Mouse (Mus musculus) forebrain, embryonic 16.5 days (tissue): ENCODE measurements at regions not wholly inside any gene's neighbourhood (a gene's known extent, or its start where the extent isn't known, plus 50 kb on each side); places are given as distances from the start of the nearest gene placed in this dataset.
A peak's percentile ranks its signal among the peaks of the same experiment; 100 is the strongest.

Source experiments
- ATAC-seq: fragments of 200-750 bp; cut with Nextera tagmentation; 2 replicates; pipeline ENCODE4 v1.8.0; 2017; ENCODE audit warnings: mild to moderate bottlenecking, moderate library complexity
- H3K27ac ChIP-seq: fragments of 300-500 bp; sonication (generic); 2 replicates; pipeline ENCODE4 v1.5.1; 2014; ENCODE audit warnings: low read length, control low read depth
- H3K27me3 ChIP-seq: fragments of 300-500 bp; sonication (generic); replicated peaks from 2 replicates; pipeline ENCODE4 v1.6.1; 2014; ENCODE audit warnings: low read length; ENCODE audit not compliant: control insufficient read depth, insufficient read depth
- H3K36me3 ChIP-seq: fragments of 300-500 bp; sonication (generic); 2 replicates; pipeline ENCODE4 v1.6.1; 2014; ENCODE audit not compliant: control insufficient read depth, insufficient read depth
- H3K4me1 ChIP-seq: fragments of 300-500 bp; sonication (generic); replicated peaks from 2 replicates; pipeline ENCODE4 v1.6.1; 2014; ENCODE audit warnings: low read length; ENCODE audit not compliant: control insufficient read depth, insufficient read depth
- H3K4me2 ChIP-seq: fragments of 300-500 bp; sonication (generic); 2 replicates; pipeline ENCODE4 v1.6.1; 2014; ENCODE audit warnings: mild to moderate bottlenecking, low read length, control low read depth
- H3K4me3 ChIP-seq: fragments of 300-500 bp; sonication (generic); replicated peaks from 2 replicates; pipeline ENCODE4 v1.5.1; 2014; ENCODE audit warnings: mild to moderate bottlenecking, low read length, control low read depth
- H3K9ac ChIP-seq: fragments of 300-500 bp; sonication (generic); replicated peaks from 2 replicates; pipeline ENCODE4 v1.6.1; 2014; ENCODE audit warnings: low read depth, low read length, control low read depth
- H3K9me3 ChIP-seq: fragments of 300-500 bp; sonication (generic); 2 replicates; pipeline ENCODE4 v1.6.1; 2016; ENCODE audit warnings: low read length; ENCODE audit not compliant: control insufficient read depth
- WGBS: fragments of 180-500 bp; shearing (Covaris S2); extraction: QIAGEN DNeasy Blood & Tissue Kit; methylation state at CpG from one replicate; pipeline ENCODE4 v1.1.7; 2014; 5-methylcytosine and 5-hydroxymethylcytosine counted together

DNA sequence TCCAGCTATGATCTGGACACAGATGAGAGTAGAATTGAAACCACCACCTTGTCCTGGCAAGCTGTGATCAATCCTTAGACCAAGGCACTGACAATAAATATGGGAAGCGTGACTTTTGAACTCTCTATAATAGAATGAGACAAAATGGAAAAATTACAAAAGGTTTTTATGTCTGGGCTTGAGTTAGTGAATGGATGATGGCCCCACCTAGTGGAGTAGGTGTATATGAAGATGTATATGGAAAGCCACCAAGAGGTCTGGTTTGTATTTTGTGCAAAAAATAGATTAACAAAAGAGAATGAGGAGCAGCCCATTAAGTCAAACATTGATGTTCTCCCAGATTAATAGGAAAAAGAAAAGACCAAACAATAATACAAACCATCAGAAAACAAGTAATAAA is 172.5 kb downstream of the Tacr3 start:
- no peak overlapping the region for H3K4me3 ChIP-seq
- no peaks in the 10 kb centered on the region for H3K9me3 ChIP-seq
- ATAC-seq = no peak
- H3K4me2 ChIP-seq = no peak overlapping the region
- no peaks in the 10 kb centered on the region for H3K27me3 ChIP-seq
- H3K36me3 ChIP-seq = no peaks in the 10 kb centered on the region
- no peaks in the 10 kb centered on the region for H3K4me1 ChIP-seq
- 75% methylated on average over 1 of the region's 1 CpGs for WGBS
- no peak overlapping the region for H3K9ac ChIP-seq
- no peak overlapping the region for H3K27ac ChIP-seq

DNA sequence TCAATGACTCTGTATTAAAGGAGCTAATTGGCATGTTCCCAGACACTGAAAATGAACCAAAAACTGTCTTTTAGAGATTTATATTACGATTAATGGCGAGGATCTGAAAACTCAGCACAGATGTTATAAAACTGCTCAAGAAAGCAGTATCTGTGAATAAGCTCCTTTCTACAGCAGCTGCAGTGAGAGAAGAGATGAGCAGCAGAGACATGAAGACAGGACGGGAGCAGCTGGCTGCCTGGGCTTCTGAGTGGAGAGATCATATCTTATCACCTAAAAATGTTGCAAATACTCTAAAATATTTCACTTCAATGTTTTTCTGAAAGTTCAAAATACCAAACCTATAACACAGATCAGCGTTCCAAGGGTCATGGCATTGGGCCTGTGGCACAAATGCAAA is 187.0 kb downstream of the Tacr3 start:
- Histone ChIP-seq H3K27ac (no peak overlapping the region), H3K4me1 (no peaks in the 10 kb centered on the region), H3K9ac (no peak overlapping the region), H3K9me3 (no peaks in the 10 kb centered on the region), H3K27me3 (no peaks in the 10 kb centered on the region), H3K4me2 (no peak overlapping the region), H3K36me3 (no peaks in the 10 kb centered on the region), H3K4me3 (no peak overlapping the region)
- no peak for ATAC-seq
- 88% methylated on average over 4 of the region's 4 CpGs for WGBS

DNA sequence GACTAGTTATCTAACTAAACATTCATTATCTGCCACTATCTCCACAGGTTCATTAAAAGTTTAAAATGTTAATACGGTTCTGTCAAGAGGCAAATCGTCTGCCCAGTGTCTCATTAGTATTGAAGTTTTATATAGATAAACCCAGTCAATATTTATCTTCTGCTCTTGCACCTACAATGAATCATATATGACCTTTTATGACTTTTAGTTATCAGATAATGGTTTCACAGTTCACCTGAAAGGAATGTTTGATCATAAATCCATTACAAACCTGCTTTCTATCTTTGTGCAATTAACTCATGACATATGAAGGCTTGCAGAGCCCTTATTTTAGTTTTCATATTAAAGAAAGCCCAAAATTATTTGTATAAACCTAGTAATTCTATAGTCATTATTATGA is 188.0 kb upstream of the Cenpe start:
- H3K9me3 ChIP-seq = no peaks in the 10 kb centered on the region
- no peak overlapping the region for H3K9ac ChIP-seq
- H3K27ac ChIP-seq = no peak overlapping the region
- H3K36me3 ChIP-seq = no peaks in the 10 kb centered on the region
- no peak overlapping the region for H3K4me2 ChIP-seq
- no peak overlapping the region for H3K4me3 ChIP-seq
- ATAC-seq = no peak
- H3K4me1 ChIP-seq = no peaks in the 10 kb centered on the region
- WGBS = 83% methylated on average over 2 of the region's 2 CpGs
- H3K27me3 ChIP-seq = no peaks in the 10 kb centered on the region

DNA sequence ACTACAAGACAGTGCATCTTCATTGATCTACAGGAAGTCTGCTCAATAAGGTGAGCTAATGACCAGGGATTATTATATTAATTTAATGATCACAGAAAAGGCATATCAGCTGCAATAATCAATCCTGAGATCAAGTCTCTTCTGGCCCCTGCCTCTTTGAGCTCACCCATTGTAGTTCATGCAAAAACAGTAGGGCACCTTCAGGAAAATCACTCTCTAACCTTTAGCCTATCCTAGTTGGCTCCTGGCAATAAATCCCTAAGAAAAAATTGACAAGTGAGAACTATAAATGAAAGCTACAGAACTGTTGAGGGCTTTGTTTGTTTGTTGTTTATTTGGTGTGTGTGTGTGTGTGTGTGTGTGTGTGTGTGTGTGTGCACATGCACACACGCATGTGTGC is 187.5 kb upstream of the Cenpe start:
- H3K36me3 ChIP-seq = no peaks in the 10 kb centered on the region
- H3K4me1 ChIP-seq = no peaks in the 10 kb centered on the region
- H3K4me3 ChIP-seq = no peak overlapping the region
- H3K27ac ChIP-seq = no peak overlapping the region
- 95% methylated on average over 1 of the region's 1 CpGs for WGBS
- H3K4me2 ChIP-seq = no peak overlapping the region
- H3K9me3 ChIP-seq = no peaks in the 10 kb centered on the region
- no peak for ATAC-seq
- H3K9ac ChIP-seq = no peak overlapping the region
- H3K27me3 ChIP-seq = no peaks in the 10 kb centered on the region

DNA sequence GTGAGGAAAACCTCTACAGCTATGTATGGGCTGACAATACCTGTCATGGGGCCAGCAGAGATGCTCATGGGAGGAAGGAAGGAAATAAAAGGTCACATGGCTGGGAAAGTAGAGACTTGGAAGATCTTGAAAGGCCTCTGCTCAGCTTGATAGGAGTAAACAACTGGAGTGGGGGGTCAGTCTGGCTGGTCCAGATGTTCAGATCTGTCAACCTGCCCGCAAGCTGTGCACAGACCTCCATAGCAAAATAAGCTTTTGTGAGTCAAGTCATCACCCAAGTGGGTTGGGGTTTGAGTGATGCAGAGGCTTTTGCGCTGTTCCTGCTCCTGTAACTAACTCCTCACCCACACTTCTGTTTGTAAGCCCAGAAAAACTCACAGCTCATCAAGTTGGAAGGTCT is 179.9 kb upstream of the Cenpe start:
- ATAC-seq = no peak
- Histone ChIP-seq H3K9ac (no peak overlapping the region), H3K4me3 (no peak overlapping the region), H3K27me3 (no peaks in the 10 kb centered on the region), H3K36me3 (no peaks in the 10 kb centered on the region), H3K4me2 (no peak overlapping the region), H3K27ac (no peak overlapping the region), H3K9me3 (no peaks in the 10 kb centered on the region), H3K4me1 (no peaks in the 10 kb centered on the region)
- WGBS = 96% methylated on average over 2 of the region's 2 CpGs

DNA sequence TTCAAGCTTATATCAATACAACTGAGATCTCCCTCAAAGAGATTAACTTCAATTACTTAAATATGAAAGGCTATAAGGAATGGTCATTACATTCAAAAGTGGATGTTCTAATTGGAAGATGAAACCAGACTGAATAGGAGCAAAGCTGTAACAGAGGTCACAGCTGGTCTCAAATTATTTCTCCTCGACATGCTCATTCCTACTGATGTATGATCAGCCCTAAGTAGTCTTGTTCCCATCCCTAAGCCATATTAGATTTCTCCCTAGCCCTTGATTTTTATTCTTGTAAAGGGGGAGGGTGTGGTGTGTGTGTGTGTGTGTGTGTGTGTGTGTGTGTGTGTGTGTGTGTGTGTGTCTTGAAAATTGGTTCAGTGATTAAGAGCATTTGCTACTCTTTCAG is 175.0 kb upstream of the Cenpe start:
- no peak overlapping the region for H3K27ac ChIP-seq
- no peaks in the 10 kb centered on the region for H3K9me3 ChIP-seq
- H3K9ac ChIP-seq = no peak overlapping the region
- H3K4me2 ChIP-seq = no peak overlapping the region
- H3K36me3 ChIP-seq = no peaks in the 10 kb centered on the region
- no peak overlapping the region for H3K4me3 ChIP-seq
- H3K27me3 ChIP-seq = no peaks in the 10 kb centered on the region
- 7% methylated on average over 1 of the region's 1 CpGs for WGBS
- H3K4me1 ChIP-seq = no peaks in the 10 kb centered on the region
- no peak for ATAC-seq

DNA sequence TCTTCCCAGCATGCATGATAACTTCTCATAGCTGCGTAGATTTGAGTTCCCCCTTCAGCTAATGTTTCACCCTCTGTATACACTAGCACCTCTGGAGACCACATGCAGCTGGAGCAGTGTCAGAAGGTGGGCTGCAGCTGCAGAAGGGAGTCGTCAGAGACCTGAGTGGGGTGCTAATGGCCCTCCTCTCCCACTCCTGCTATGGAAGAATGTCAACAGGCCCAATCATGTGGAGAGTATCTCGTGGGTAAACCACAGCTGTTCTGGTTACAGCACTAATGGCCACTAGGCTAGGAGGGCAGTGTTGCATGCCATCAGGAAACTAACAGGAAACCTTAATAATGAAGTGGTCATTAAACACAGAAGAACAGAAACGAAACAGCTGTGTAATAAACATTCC is 170.1 kb upstream of the Cenpe start:
- Histone ChIP-seq H3K9me3 (no peaks in the 10 kb centered on the region), H3K9ac (no peak overlapping the region), H3K4me3 (no peak overlapping the region), H3K4me1 (no peaks in the 10 kb centered on the region), H3K4me2 (no peak overlapping the region), H3K27me3 (no peaks in the 10 kb centered on the region), H3K27ac (no peak overlapping the region), H3K36me3 (no peaks in the 10 kb centered on the region)
- no peak for ATAC-seq
- 74% methylated on average over 4 of the region's 4 CpGs for WGBS

DNA sequence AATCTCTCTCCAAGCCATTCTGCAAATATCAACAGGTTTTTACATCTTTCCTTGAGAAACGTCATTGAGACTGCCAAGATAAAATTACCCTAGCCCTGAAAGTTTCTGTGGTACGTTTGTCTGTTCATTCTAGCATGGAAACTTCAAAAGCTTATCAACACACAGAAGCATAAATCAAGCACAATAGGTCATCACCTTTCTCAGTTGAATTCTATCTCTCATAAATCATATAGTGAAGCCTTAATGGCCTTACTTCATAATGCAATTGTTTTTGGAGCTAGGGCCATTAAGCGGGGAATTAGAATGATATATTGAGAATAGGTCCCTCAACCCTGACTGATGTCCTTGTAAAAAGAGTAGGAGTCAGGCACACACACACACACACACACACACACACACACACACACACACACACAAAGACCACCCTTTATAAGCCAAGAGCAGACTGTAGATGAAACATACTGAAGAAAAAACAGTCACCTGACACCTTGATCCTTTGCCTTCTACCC is 166.5 kb upstream of the Cenpe start:
- no peak for ATAC-seq
- no peaks in the 10 kb centered on the region for H3K4me1 ChIP-seq
- H3K9ac ChIP-seq = no peak overlapping the region
- 85% methylated on average over 3 of the region's 3 CpGs for WGBS
- no peaks in the 10 kb centered on the region for H3K9me3 ChIP-seq
- H3K4me2 ChIP-seq = no peak overlapping the region
- no peak overlapping the region for H3K27ac ChIP-seq
- H3K4me3 ChIP-seq = no peak overlapping the region
- H3K27me3 ChIP-seq = no peaks in the 10 kb centered on the region
- no peaks in the 10 kb centered on the region for H3K36me3 ChIP-seq

DNA sequence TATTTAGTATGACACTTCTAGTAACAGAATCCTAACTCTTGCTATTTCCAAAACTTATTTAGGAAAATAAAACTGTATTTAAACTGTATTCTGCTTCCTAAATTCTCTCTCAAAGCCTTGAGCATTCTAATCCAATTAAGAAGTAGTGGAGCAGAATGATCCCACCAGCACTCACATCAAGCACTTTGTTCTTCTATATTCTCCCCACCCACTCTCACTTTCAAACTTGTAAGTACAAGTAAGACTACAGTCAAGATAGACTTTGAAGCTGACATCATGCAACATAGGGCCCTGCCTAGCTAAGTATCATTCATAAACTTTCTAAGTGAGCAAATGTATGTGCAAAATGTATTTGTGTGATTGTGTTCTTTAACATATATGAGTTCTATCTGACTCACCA is 120.8 kb upstream of the Cenpe start:
- no peak for ATAC-seq
- peaks cover 4% of the 10 kb centered on the region; the same call in 1 of the 2 replicates for H3K9me3 ChIP-seq
- no peaks in the 10 kb centered on the region for H3K4me1 ChIP-seq
- H3K4me2 ChIP-seq = no peak overlapping the region
- no peaks in the 10 kb centered on the region for H3K27me3 ChIP-seq
- H3K4me3 ChIP-seq = no peak overlapping the region
- H3K36me3 ChIP-seq = no peaks in the 10 kb centered on the region
- H3K27ac ChIP-seq = no peak overlapping the region
- H3K9ac ChIP-seq = no peak overlapping the region

DNA sequence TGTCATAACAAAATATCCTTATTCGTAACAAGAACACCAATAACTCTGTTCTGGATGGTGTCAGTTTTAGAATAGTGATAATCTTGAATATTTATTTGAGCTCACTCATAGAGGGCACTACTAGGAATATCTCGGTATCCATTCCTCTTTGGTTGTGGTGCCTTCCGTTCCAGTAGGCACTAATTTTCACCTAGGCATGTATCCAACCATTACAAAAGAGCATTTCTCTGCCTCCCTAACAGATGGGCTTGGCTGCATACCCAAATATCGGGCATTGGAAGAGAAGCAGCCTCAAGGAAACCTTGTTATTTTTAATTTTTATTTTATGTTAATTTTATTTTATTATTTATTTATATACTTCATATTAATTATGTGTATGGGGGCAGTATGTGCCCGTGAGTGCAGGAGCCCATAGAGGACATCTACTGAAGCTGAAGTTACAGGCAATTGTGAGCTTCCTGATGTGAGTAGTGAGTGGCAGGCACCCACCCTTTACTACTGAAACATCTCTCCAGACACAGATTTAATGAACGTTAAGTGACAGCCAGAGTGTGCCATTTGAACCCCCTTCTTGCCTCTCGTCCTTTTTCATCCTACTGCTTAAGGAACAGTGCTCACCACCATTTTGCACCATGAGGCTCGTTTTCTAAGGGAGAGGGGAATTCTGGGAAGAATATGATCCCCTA is 111.3 kb upstream of the Cenpe start:
- 61% methylated on average over 8 of the region's 8 CpGs for WGBS
- Histone ChIP-seq H3K36me3 (no peaks in the 10 kb centered on the region), H3K27ac (no peak overlapping the region), H3K9ac (no peak overlapping the region), H3K4me3 (no peak overlapping the region), H3K9me3 (no peaks in the 10 kb centered on the region), H3K27me3 (no peaks in the 10 kb centered on the region), H3K4me1 (no peaks in the 10 kb centered on the region), H3K4me2 (no peak overlapping the region)
- ATAC-seq = peak; percentile 87
